Mouse (Mus musculus) kidney, adult 10 weeks (tissue): ENCODE measurements around the gene Lmx1b. TPM values are rescaled to one million over a fixed set of nuclear protein-coding genes. Genes with fewer than 3 reads are reported as not detected.

ENCODE experiments used
- polyA plus RNA-seq: library from polyadenylated mRNA; stranded (reverse); fragments of 350-450 nt; fragmentation: Illumina TruSeq; extraction: RNeasy Lipid Tissue Mini Kit (QIAGEN cat#74804); gene quantifications from one replicate; pipeline ENCODE4 v1.2.3, GENCODE M21; 2014; ENCODE audit warnings: low read depth, low replicate concordance

Lmx1b gene
- polyA plus RNA-seq, result 0.32 TPM

DNA sequence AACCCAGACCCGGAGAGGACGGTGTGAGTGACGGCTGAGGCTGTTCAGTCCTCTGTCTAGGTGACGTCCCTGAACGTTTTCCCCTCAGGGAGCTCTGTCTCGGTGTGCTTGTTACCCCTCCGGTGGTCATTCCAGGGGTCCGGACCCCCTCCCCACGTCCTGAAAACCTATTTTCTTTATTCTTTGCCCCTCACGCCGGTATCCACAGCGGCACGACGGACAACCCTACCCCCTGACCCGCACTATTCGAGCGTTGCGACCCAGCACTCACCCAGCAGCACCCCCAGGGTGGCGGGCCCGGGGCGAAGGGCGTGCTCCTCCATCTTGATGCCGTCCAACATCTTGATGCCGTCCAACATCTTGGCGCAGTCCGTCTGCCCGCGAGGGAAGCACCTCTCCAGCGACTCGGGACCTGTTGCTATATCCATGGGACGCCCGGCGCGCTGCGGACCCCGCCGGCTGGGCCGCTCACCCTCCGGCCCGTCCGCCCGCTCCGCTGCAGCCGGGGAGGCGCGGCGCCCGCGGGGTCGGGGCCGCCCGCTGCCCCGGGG lies at the start of gene Lmx1b:
TSS of gene Lmx1b (minus strand) at position 341 of the 551 bp plus-strand sequence.

Other genes with a start within 250 kb of the Lmx1b start
- gene Zbtb34, start 209.2 kb downstream of the Lmx1b start, polyA plus RNA-seq, result 3.5 TPM
- gene Zbtb43, start 172.0 kb downstream of the Lmx1b start, polyA plus RNA-seq, result 17.6 TPM
- gene Mvb12b, start 247.4 kb upstream of the Lmx1b start, polyA plus RNA-seq, result 2.0 TPM